ENCODE assay signal across 9 mouse cellular contexts in the genomic region with DNA sequence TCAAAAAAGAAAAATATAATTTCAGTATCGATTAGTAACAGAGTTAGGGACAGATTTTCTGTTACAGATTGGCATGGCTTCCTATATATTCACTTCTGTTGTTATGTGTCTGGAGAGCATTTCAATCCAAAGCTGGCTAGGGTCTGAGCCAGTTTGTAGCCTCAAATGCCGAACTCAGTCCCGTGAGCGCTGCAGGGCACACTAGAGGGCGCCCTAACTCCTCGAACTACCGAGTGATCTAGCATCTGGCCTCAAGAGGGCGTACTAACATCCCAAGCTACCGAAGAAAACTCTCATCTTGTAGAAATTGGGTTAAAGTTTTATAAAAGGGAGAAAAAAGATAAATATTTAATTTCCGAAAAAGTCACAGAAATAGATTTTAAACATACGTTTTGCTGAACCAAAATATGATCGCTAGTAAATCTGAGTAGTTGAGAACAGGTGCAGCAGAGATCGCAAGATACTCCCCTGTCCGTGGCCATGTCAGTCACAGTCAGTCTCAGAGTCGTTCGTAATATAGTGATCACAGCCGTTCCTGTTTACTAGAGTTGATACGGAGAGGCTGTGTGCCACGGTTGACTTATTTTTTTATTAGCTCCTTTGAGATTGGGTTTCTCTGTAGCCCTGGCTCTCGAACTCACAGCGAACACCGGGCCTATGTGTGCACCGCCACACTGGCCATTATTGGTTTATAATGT. TPM values are rescaled to one million over a fixed set of nuclear protein-coding genes. Genes with fewer than 3 reads are reported as not detected.
DNase-seq lines count a peak whose midpoint lies in the region; TF ChIP-seq lines count a peak whose summit lies in the region.
"Had no signal": no experiment of that assay in that cellular context is flagged by ENCODE, and none has a peak within 500 bp of the region (broad histone marks: within the 10 kb centered on the region; RNA-seq: fewer than 3 reads in every experiment).

No protein-coding gene starts in this region.

- no peaks in the 10 kb centered on the region for H3K4me1 ChIP-seq in heart, embryonic 10.5 days
- H3K4me1 ChIP-seq in E14TG2a.4 (replicated peaks; ENCODE audit: low read depth, low read length), result no peaks in the 10 kb centered on the region

- peak; percentile 89 for TF ChIP-seq CTCF in E14TG2a.4 (conservative IDR thresholded peaks at IDR 0.05; ENCODE audit: low read length)

- H3K4me3 ChIP-seq in heart, embryonic 10.5 days, result no peak overlapping the region
- H3K4me3 ChIP-seq in E14TG2a.4 (replicated peaks; ENCODE audit: low read length), result no peak overlapping the region

- H3K36me3 ChIP-seq in heart, embryonic 10.5 days, result no peaks in the 10 kb centered on the region
- H3K36me3 ChIP-seq in E14TG2a.4 (ENCODE audit: insufficient read depth, low read length), result no peaks in the 10 kb centered on the region

- H3K27me3 ChIP-seq in heart, embryonic 10.5 days (ENCODE audit: insufficient read depth, poor library complexity, severe bottlenecking), result no peaks in the 10 kb centered on the region; the same call in 1 of the 2 replicates
- 0 out of 2 replicates have a peak, but pooled peaks cover 2% of the 10 kb centered on the region for H3K27me3 ChIP-seq in E14TG2a.4 (ENCODE audit: insufficient read depth, low read length)

- DNase-seq in heart, embryonic 10.5 days (ENCODE audit: low spot score), result peak; percentile 77
- DNase-seq in heart, adult 8-10 months (ENCODE audit: low spot score), result no peak
- peak; percentile 41 for DNase-seq in c-Kit-positive CD71-positive TER-119-negative erythroid progenitor cells, embryonic 14.5 days (ENCODE audit: low read depth)
- DNase-seq in frontal cortex, postnatal 25 days (ENCODE audit: low spot score in 2 of 2), result peak; percentile 61 to 69
- DNase-seq in kidney, postnatal 36 days, result peak; percentile 64 to 85
- peak; percentile 71 for DNase-seq in lung, postnatal 14 days
- DNase-seq in spleen, postnatal 10 days (ENCODE audit: low spot score in 2 of 2), result peak; percentile 6 to 66

- no peaks in the 10 kb centered on the region for H3K9me3 ChIP-seq in heart, embryonic 10.5 days
- H3K9me3 ChIP-seq in E14TG2a.4 (ENCODE audit: low read length), result no peaks in the 10 kb centered on the region

- H3K27ac ChIP-seq in heart, embryonic 10.5 days, result no peak overlapping the region

- WGBS in heart, embryonic 10.5 days, result 49% methylated on average over 23 of the region's 23 CpGs

RNA-seq across cellular contexts. Expression of a gene that starts 13.4 kb away (rescaled TPM):
- 0.05 and 0.15 TPM in 2 replicates for polyA plus RNA-seq in heart, embryonic 10.5 days (2016; fragmentation: Nextera tagmentation; extraction: Ambion mirVana)
- not detected for total RNA-seq in heart, adult 8-10 months (2022)
- polyA plus RNA-seq: liver, embryonic 16.5 days had no signal

RNA-seq across cellular contexts. Expression of a gene that starts 14.5 kb away (rescaled TPM):
- 0.22 TPM in 1 of 2 replicates, not detected in the other for polyA plus RNA-seq in heart, embryonic 10.5 days (2016; fragmentation: Nextera tagmentation; extraction: Ambion mirVana)
- total RNA-seq in heart, adult 8-10 months (2022), result not detected
- polyA plus RNA-seq: liver, embryonic 16.5 days had no signal

RNA-seq across cellular contexts. Expression of a gene that starts 36.6 kb away (rescaled TPM):
- 122 and 133 TPM in 2 replicates for polyA plus RNA-seq in heart, embryonic 10.5 days (2016; fragmentation: Nextera tagmentation; extraction: Ambion mirVana)
- total RNA-seq in heart, adult 8-10 months (2022), result 10 to 100 TPM; 43.2 to 52.2 (median 49.6) TPM
